Mouse (Mus musculus) hindbrain, embryonic 11.5 days (tissue): ENCODE data around the gene Matn1. TPM values are rescaled to one million over a fixed set of nuclear protein-coding genes. Genes with fewer than 3 reads are reported as not detected.

Experiments used
- ATAC-seq: fragments of 200-750 bp; cut with Nextera tagmentation; 2 replicates; pipeline ENCODE4 v1.8.0; 2017; ENCODE audit warnings: mild to moderate bottlenecking, moderate TSS enrichment, moderate library complexity; ENCODE audit not compliant: low FRiP score
- DNase-seq: peaks from one replicate; pipeline ENCODE4 v3.0.0-alpha.2; 2015; ENCODE audit warnings: low spot score
- H3K27ac ChIP-seq: fragments of 300-500 bp; sonication (generic); 2 replicates; pipeline ENCODE4 v1.5.1; 2014; ENCODE audit warnings: mild to moderate bottlenecking, low read depth, low read length
- H3K27me3 ChIP-seq: fragments of 300-500 bp; sonication (generic); 2 replicates; pipeline ENCODE4 v1.6.1; 2014; ENCODE audit warnings: mild to moderate bottlenecking, low read length, moderate library complexity, mixed read lengths; ENCODE audit not compliant: control insufficient read depth, insufficient read depth
- H3K36me3 ChIP-seq: fragments of 300-500 bp; sonication (generic); 2 replicates; pipeline ENCODE4 v1.6.1; 2014; ENCODE audit warnings: mild to moderate bottlenecking, low read length, moderate library complexity, mixed read lengths; ENCODE audit not compliant: control insufficient read depth, insufficient read depth
- H3K4me1 ChIP-seq: fragments of 300-500 bp; sonication (generic); replicated peaks from 2 replicates; pipeline ENCODE4 v1.6.1; 2014; ENCODE audit warnings: low read length, mixed read lengths; ENCODE audit not compliant: control insufficient read depth, insufficient read depth
- H3K4me2 ChIP-seq: fragments of 300-500 bp; sonication (generic); replicated peaks from 2 replicates; pipeline ENCODE4 v1.6.1; 2014; ENCODE audit warnings: mild to moderate bottlenecking, low read depth, low read length
- H3K4me3 ChIP-seq: fragments of 300-500 bp; sonication (generic); 2 replicates; pipeline ENCODE4 v1.5.1; 2014; ENCODE audit warnings: low read depth, low read length
- H3K9ac ChIP-seq: fragments of 300-500 bp; sonication (generic); 2 replicates; pipeline ENCODE4 v1.6.1; 2014; ENCODE audit warnings: low read depth, low read length
- H3K9me3 ChIP-seq: fragments of 300-500 bp; sonication (generic); 2 replicates; pipeline ENCODE4 v1.6.1; 2016; ENCODE audit warnings: low read length; ENCODE audit not compliant: control insufficient read depth
- WGBS: fragments of 180-500 bp; shearing (Covaris S2); extraction: QIAGEN DNeasy Blood & Tissue Kit; methylation state at CpG from one replicate; pipeline ENCODE4 v1.1.7; 2014; 5-methylcytosine and 5-hydroxymethylcytosine counted together
- polyA plus RNA-seq: library from polyadenylated mRNA; unstranded; fragments of >200 nt; fragmentation: Nextera tagmentation; extraction: Ambion mirVana; gene quantifications from 2 replicates; pipeline ENCODE4 v1.2.1, GENCODE M21; 2014

The Matn1 gene
- polyA plus RNA-seq, 1 experiment from 2014 or later = not detected

DNA sequence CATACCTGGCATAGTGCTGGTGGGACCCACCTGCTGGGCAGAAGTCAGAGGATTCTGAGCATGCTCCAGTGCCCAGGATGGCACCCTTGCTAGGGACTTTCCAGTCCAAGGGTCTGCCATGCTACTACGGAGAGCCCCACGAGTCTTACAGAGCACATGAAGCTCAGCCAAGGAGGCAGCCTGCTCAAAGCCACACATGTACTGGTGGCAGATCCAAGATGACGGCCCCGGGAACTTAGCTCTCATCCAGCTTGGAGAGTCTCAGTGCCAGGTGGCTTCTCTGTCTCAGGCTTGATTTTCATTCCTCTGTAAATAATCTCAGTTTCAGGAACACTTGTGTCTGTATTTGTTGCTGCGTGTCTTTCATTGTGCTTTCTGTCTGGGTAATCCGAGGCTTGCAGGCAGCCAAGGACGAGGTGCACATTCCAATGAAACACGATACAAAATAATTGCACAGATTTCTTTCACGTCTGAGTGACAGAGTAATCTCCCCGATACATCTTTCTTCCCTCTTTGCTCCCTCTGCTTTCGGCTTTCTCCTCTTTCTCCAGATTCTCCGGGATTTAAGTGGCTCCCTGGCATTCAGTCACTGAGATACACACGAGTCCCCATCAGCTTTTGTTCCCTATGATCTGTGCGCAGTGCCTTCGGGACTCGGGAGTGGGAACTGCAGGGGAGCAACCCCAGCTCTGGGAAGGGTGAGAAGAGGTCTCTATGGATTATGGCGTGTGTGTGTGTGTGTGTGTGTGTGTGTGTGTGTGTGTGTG is 40.4 kb downstream of the Matn1 start:
- Histone ChIP-seq H3K27ac (no peak overlapping the region), H3K9me3 (no peaks in the 10 kb centered on the region), H3K9ac (no peak overlapping the region), H3K4me2 (no peak overlapping the region), H3K4me3 (no peak overlapping the region), H3K27me3 (no peaks in the 10 kb centered on the region), H3K36me3 (no peaks in the 10 kb centered on the region), H3K4me1 (no peaks in the 10 kb centered on the region)
- DNase-seq (no peak), ATAC-seq (no peak)
- 70% methylated on average over 17 of the region's 17 CpGs for WGBS

DNA sequence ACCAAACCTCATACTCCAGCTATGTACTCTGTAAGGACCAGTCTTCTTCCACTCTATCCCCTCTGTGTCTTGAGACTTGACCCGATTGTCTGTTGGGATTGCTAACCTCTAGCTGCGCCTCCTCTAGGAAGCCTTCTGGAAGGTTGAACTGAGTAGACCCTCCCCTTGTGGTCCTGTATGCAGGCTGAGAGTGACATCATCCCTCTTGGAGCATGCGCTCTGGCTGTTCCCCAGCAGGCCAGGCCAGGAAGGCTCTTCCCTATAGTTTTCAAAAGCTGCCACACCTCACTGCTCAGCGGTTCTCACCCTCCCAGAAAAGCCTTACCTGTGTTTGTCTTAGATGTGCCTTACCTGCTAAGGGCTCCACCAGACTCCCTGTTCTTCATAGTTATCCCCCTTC is 42.9 kb downstream of the Matn1 start:
- ATAC-seq (no peak), DNase-seq (no peak)
- H3K9me3 ChIP-seq = no peaks in the 10 kb centered on the region
- H3K4me2 ChIP-seq = no peak overlapping the region
- no peaks in the 10 kb centered on the region for H3K36me3 ChIP-seq
- H3K27me3 ChIP-seq = no peaks in the 10 kb centered on the region
- H3K27ac ChIP-seq = no peak overlapping the region
- no peaks in the 10 kb centered on the region for H3K4me1 ChIP-seq
- no peak overlapping the region for H3K9ac ChIP-seq
- no peak overlapping the region for H3K4me3 ChIP-seq
- 87% methylated on average over 4 of the region's 4 CpGs for WGBS

DNA sequence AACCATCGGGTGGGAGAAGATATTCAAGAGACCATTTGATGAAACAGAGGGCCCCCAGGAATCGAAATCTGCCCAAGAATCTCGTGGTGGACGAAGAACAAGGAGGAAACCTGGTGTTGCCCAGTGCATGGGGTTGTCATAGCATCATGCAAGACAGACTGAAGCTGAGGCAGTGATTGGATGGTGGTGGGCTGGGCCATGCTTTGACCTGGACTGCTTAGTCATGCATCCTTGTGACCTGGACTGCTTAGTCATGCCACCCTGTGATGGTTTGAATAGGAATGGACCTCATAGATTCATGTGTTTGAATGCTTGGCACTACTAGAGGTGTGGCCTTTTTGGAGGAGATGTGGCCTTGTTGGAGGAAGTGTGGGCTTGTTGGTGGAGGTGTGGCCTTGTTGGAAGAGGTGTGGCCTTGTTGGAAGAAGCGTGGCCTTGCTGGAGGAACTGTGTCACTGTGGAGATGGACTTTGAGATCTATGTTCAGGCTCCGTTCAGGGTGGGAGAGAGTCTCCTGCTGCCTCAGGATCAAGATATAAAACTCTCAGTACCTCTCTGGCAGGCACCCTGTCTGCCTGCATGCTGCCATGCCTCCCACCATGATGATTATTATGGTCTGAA is 44.1 kb downstream of the Matn1 start:
- H3K9ac ChIP-seq = no peak overlapping the region
- H3K27me3 ChIP-seq = no peaks in the 10 kb centered on the region
- H3K9me3 ChIP-seq = no peaks in the 10 kb centered on the region
- no peaks in the 10 kb centered on the region for H3K4me1 ChIP-seq
- no peaks in the 10 kb centered on the region for H3K36me3 ChIP-seq
- DNase-seq (no peak), ATAC-seq (no peak)
- H3K27ac ChIP-seq = no peak overlapping the region
- no peak overlapping the region for H3K4me2 ChIP-seq
- WGBS = 86% methylated on average over 6 of the region's 6 CpGs
- H3K4me3 ChIP-seq = no peak overlapping the region

DNA sequence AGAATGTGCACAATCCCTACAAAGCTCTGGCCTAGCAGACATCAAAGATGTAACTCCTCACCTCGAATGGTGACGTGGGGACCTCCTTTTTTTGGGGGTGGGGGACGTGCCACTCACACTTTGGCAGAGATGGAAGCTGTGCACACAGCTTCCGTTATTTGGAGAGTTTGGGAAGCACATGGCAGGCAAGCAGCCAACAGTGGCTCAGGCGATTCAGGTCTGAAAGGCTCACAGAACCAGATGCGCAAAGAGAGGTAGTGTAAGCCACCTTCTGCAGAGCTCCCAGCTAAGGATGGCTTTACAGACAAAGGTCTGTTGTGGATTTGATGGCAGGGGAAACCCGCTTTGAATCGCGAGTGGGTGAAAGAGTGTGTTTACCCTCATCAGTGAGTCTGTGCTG is 45.0 kb downstream of the Matn1 start:
- H3K9ac ChIP-seq = no peak overlapping the region
- 86% methylated on average over 9 of the region's 9 CpGs for WGBS
- no peak overlapping the region for H3K4me2 ChIP-seq
- H3K27me3 ChIP-seq = no peaks in the 10 kb centered on the region
- no peak overlapping the region for H3K4me3 ChIP-seq
- ATAC-seq (no peak), DNase-seq (no peak)
- H3K36me3 ChIP-seq = no peaks in the 10 kb centered on the region
- no peak overlapping the region for H3K27ac ChIP-seq
- no peaks in the 10 kb centered on the region for H3K4me1 ChIP-seq
- H3K9me3 ChIP-seq = no peaks in the 10 kb centered on the region

DNA sequence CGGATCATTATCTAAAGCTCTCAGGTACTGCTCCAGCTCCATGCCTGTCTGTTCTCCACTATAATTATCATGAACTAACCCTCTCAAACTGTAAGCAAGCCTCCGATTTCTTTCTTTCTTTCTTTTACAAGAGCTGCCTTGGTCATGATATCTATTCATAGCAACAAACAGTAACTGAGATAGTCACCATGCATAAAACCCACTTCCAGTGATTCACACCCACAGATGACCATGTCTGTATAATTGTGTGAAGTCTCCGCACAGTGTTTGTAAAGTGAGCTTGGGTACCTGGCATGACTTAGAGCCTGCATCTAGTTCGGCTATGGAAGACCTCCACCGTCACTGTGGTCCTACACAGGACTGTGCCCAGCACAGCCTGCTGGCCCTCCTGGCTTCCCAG is 46.8 kb downstream of the Matn1 start:
- Histone ChIP-seq H3K27me3 (no peaks in the 10 kb centered on the region), H3K9ac (no peak overlapping the region), H3K4me2 (no peak overlapping the region), H3K4me3 (no peak overlapping the region), H3K9me3 (no peaks in the 10 kb centered on the region), H3K4me1 (no peaks in the 10 kb centered on the region), H3K27ac (no peak overlapping the region), H3K36me3 (no peaks in the 10 kb centered on the region)
- DNase-seq (no peak), ATAC-seq (no peak)
- WGBS = 91% methylated on average over 5 of the region's 5 CpGs

DNA sequence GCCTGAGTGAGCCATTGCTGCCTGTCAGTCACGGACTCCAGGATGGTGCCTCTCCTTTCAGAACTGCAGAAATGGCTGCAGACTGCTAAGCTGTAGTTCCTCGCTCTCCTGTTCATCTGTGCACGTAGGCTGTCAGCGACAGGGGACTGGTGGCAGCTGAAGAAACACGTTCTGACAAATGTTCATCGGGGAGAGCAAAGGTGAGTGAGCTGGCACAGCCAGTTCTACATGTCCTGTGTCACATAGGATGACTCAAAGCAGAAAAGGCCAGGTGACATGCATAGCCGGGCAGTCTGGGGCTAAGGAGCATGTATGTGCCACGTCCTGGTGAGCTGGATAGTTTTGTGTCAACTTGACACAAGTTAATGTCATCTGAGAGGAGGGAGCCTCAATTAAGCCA is 50.4 kb downstream of the Matn1 start:
- H3K27ac ChIP-seq = no peak overlapping the region
- WGBS = 89% methylated on average over 8 of the region's 8 CpGs
- H3K36me3 ChIP-seq = no peaks in the 10 kb centered on the region
- no peak overlapping the region for H3K4me3 ChIP-seq
- no peaks in the 10 kb centered on the region for H3K9me3 ChIP-seq
- DNase-seq (no peak), ATAC-seq (no peak)
- no peaks in the 10 kb centered on the region for H3K4me1 ChIP-seq
- no peak overlapping the region for H3K9ac ChIP-seq
- no peak overlapping the region for H3K4me2 ChIP-seq
- no peaks in the 10 kb centered on the region for H3K27me3 ChIP-seq

DNA sequence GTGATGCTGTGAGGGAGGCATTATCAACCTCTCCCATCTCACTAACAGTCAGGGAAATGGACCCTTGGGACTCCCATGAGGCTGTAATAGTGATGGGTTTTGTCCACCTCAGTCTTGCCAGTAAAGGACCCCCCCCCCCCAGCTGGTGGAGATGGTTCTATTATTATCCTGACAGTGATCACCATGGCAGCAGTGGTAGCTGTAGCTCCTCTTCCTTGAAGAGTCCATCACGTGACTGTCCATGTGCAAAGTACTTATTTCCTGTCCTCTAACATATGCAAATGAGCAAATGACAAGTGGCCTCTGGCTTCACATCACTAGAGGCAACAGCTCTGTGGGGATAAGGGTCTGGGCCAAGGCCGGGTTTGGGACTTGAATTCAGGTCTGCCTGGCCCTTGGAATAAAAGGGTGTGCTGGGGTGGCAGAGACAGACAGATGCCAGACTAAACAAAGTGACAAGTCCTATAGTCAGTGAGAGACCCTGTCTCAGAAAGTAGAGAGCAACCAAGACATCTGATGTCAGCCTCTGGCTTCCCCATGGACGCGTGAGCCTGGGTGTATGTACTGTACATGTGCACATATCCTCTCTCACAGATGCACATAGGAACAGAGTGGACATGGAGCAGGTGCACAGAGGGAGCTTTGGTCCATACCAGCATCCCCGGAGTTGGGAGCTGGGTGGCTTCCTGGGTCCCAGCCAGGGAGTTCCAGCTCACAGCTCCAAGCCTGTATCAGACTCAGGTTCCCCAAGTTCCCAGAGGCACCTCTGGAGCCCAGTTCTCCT is 55.8 kb downstream of the Matn1 start:
- no peaks in the 10 kb centered on the region for H3K36me3 ChIP-seq
- DNase-seq = peak; percentile 12
- no peak overlapping the region for H3K9ac ChIP-seq
- no peak overlapping the region for H3K4me2 ChIP-seq
- no peak overlapping the region for H3K27ac ChIP-seq
- H3K27me3 ChIP-seq = no peaks in the 10 kb centered on the region
- no peaks in the 10 kb centered on the region for H3K9me3 ChIP-seq
- no peak overlapping the region for H3K4me3 ChIP-seq
- WGBS = 75% methylated on average over 5 of the region's 5 CpGs
- no peaks in the 10 kb centered on the region for H3K4me1 ChIP-seq
- ATAC-seq = 0 out of 2 replicates have a peak, but pooled peaks have one; percentile 27

DNA sequence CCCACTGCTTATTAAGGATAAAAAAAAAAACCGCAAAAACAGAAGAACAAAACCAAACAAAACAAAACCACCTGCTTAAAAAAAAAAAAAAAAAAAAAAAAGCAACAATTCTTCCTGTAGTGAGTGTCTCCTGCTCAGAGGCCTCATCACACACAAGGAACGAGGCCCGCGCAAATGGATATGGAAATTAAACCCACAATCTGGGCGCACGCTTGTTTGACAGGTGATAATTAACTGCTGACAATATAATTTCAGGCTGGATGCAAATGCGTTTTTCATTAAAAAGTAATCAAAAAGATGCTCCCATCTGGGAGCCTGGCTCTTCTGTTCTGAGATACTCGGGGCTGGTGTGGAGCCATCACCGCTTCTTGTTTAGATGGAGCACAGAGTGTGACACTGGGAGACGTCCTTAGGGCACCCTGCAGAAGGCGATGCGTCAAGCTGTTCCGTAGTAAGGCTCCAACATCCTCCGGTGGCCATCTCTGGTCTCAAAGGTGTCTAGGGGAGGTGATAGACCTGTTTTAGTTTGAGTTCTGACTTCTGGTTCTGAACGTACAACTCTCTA is 56.5 kb downstream of the Matn1 start:
- ATAC-seq (no peak), DNase-seq (no peak)

More for the DNA sequence above, 56.5 kb downstream of the Matn1 start:
- Histone ChIP-seq H3K4me1 (no peaks in the 10 kb centered on the region), H3K36me3 (no peaks in the 10 kb centered on the region), H3K4me3 (no peak overlapping the region), H3K27ac (no peak overlapping the region), H3K4me2 (no peak overlapping the region), H3K9ac (no peak overlapping the region), H3K27me3 (no peaks in the 10 kb centered on the region), H3K9me3 (no peaks in the 10 kb centered on the region)
- WGBS = 75% methylated on average over 15 of the region's 15 CpGs
